Mouse (Mus musculus) lung, adult 10 weeks (tissue): ENCODE data around the gene Gm9747. TPM values are rescaled to one million over a fixed set of nuclear protein-coding genes. Genes with fewer than 3 reads are reported as not detected.

Experiments
- polyA plus RNA-seq: library from polyadenylated mRNA; stranded (reverse); fragments of 350-450 nt; fragmentation: Illumina TruSeq; extraction: RNeasy Lipid Tissue Mini Kit (QIAGEN cat#74804); gene quantifications from one replicate; pipeline ENCODE4 v1.2.3, GENCODE M21; 2014; ENCODE audit warnings: low read depth, low replicate concordance; ENCODE audit not compliant: insufficient read depth

Gm9747 gene
- polyA plus RNA-seq, result not detected

GRCm38 (mm10) chr1:82232812-82233211 is at the start of gene Gm9747:
Gene Gm9747, plus strand, starts transcription at chr1:82233112.

Other genes starting within 250 kb of the Gm9747 start
- 3.0 TPM for gene Irs1, start 58.3 kb downstream of the Gm9747 start, polyA plus RNA-seq
- 8.7 TPM for gene Rhbdd1, start 83.3 kb downstream of the Gm9747 start, polyA plus RNA-seq